Mouse (Mus musculus) C2C12 (cell line): ENCODE measurements at regions not wholly inside any gene's neighbourhood (a gene's known extent, or its start where the extent isn't known, plus 50 kb on each side); places are given as distances from the start of the nearest gene placed in this dataset.

ENCODE experiments used
- CEBPB ChIP-seq: IDR thresholded peaks from one replicate; pipeline ENCODE4 v1.6.1; 2011; ENCODE audit warnings: low read depth, mild to moderate bottlenecking, control low read depth, moderate library complexity
- CTCF ChIP-seq: IDR thresholded peaks from one replicate; pipeline ENCODE4 v1.5.1; 2011; ENCODE audit not compliant: control insufficient read depth, insufficient read depth, insufficient read length
- FOSL1 ChIP-seq: IDR thresholded peaks from one replicate; pipeline ENCODE4 v1.8.0; 2011; ENCODE audit warnings: mild to moderate bottlenecking, low read length; ENCODE audit not compliant: poor library complexity, insufficient read depth, severe bottlenecking
- MAX ChIP-seq: IDR thresholded peaks from one replicate; pipeline ENCODE4 v1.6.1; 2011; ENCODE audit warnings: mild to moderate bottlenecking, control low read depth
- MYOD1 ChIP-seq: IDR thresholded peaks from one replicate; pipeline ENCODE4 v1.6.1; 2011; ENCODE audit warnings: low read depth; ENCODE audit not compliant: control insufficient read depth, insufficient read length
- MYOG ChIP-seq: IDR thresholded peaks from one replicate; pipeline ENCODE4 v1.6.1; 2011; ENCODE audit not compliant: control insufficient read depth, insufficient read length; ENCODE audit errors: extremely low read depth
- USF1 ChIP-seq: IDR thresholded peaks from one replicate; pipeline ENCODE4 v1.6.1; 2011; ENCODE audit warnings: low read depth, mild to moderate bottlenecking, control low read depth, moderate library complexity

DNA sequence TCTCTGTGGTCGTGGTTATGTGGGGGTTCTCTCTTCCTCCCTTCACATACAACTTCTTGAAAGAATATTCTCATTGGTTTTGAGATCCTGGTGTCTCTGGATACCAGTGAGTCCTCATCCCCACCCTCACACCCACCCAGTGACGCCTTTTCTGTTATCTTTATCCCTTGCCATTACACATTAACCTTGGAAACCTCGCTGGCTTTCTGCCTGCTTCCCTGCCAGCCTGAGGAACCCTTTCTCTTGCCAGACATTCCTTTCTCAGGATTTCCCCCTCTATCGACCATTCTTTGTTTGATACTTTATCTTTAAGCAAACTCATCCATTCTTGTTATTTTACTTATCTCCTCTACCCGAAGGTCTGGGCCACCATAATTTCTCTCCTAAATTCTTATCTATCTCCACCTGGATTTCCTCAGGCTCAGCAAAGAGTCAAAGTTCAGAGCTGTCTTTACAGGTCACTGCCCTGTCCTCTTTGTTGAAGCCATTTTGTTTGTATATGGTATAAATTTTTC is 182.5 kb upstream of the Nr2f2 start:
- TF ChIP-seq USF1 (no peak), MAX (no peak), CTCF (no peak), MYOG (no peak), CEBPB (no peak), FOSL1 (no peak), MYOD1 (no peak)
